Mouse (Mus musculus): ENCODE results near the gene Plcd4.

Plcd4 gene

GRCm38 (mm10) chr1:74600501-74601266 lies 58.0 kb downstream of the Plcd4 start:
- no peak for DNase-seq

GRCm38 (mm10) chr1:74601267-74601962 lies 58.7 kb downstream of the Plcd4 start, which contains the start of the genes Rnf25 and Stk36:
Gene Rnf25 (minus strand): TSS chr1:74601397.
Gene Stk36 (plus strand): TSS chr1:74601445.
- peak; percentile 91 to 92 for DNase-seq
